15 mouse cellular contexts compared by ENCODE assay signal in the genomic region with DNA sequence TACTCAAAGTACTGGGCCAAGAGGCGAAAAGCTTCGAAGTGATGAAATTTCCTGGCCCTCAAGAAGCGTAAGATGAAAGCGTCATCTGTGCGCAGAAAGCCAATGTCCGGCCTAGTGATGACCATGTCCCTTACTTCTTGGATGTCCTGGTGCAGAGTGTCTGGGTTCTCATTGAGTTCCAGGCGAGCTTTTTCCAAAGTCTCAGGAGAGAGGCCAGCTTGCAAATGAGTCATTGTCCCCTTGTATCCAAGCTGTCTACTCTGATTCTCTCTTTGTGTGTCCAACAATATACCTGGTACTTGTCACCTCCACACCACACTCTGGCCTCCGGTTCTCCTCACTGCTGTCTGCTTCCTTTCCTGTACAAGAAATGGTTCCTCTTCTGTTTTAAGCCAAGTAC. TPM values are rescaled to one million over a fixed set of nuclear protein-coding genes. Genes with fewer than 3 reads are reported as not detected.
DNase-seq lines count a peak whose midpoint lies in the region; ATAC-seq and TF ChIP-seq lines count a peak whose summit lies in the region.
"Had no signal": no experiment of that assay in that cellular context is flagged by ENCODE, and none has a peak within 500 bp of the region (broad histone marks: within the 10 kb centered on the region; RNA-seq: fewer than 3 reads in every experiment).

No protein-coding gene starts in this region.

- DNase-seq in hindbrain, embryonic 11.5 days (ENCODE audit: low spot score): no peak
- peak; percentile 2 for DNase-seq in brain, embryonic 14.5 days (ENCODE audit: low read depth)
- DNase-seq in frontal cortex, postnatal 25 days (ENCODE audit: low spot score in 2 of 2): peak; percentile 31 to 35
- peak; percentile 13 for DNase-seq in midbrain, embryonic 14.5 days
- no peak for DNase-seq in kidney, postnatal 10 days
- no peak for DNase-seq in gastrocnemius, adult 18-20 months (ENCODE audit: low spot score)
- DNase-seq in lung, adult 18-20 months: no peak
- DNase-seq: cerebellum, adult 9-11 months; lung, postnatal 10 days had no signal

- H3K4me2 ChIP-seq in hindbrain, embryonic 13.5 days: peak overlapping the region; percentile 49
- H3K4me2 ChIP-seq in hindbrain, embryonic 11.5 days (replicated peaks; ENCODE audit: low read depth, low read length): no peak overlapping the region
- H3K4me2 ChIP-seq in midbrain, embryonic 14.5 days (ENCODE audit: low read length): peak overlapping the region; percentile 54
- H3K4me2 ChIP-seq: embryonic facial prominence, embryonic 15.5 days; heart, embryonic 13.5 days; kidney, embryonic 15.5 days had no signal

- H3K27ac ChIP-seq in hindbrain, embryonic 13.5 days: no peak overlapping the region
- H3K27ac ChIP-seq in hindbrain, embryonic 11.5 days (ENCODE audit: low read depth, low read length): no peak overlapping the region
- no peak overlapping the region for H3K27ac ChIP-seq in midbrain, embryonic 14.5 days (replicated peaks; ENCODE audit: low read depth, low read length)
- H3K27ac ChIP-seq: embryonic facial prominence, embryonic 15.5 days; heart, embryonic 13.5 days; kidney, embryonic 15.5 days had no signal

- no peak for ATAC-seq in hindbrain, embryonic 13.5 days (ENCODE audit: low FRiP score)
- no peak for ATAC-seq in hindbrain, embryonic 11.5 days (ENCODE audit: low FRiP score)
- no peak for ATAC-seq in midbrain, embryonic 14.5 days (ENCODE audit: low FRiP score, low TSS enrichment)

- H3K36me3 ChIP-seq in hindbrain, embryonic 13.5 days: no peaks in the 10 kb centered on the region
- no peaks in the 10 kb centered on the region for H3K36me3 ChIP-seq in hindbrain, embryonic 11.5 days (ENCODE audit: control insufficient read depth, insufficient read depth, low read length)
- no peaks in the 10 kb centered on the region for H3K36me3 ChIP-seq in midbrain, embryonic 14.5 days (ENCODE audit: control insufficient read depth, insufficient read depth, low read length)
- H3K36me3 ChIP-seq: embryonic facial prominence, embryonic 15.5 days; heart, embryonic 13.5 days; kidney, embryonic 15.5 days had no signal

- WGBS in hindbrain, embryonic 13.5 days: 83% methylated on average over 8 of the region's 8 CpGs
- WGBS in hindbrain, embryonic 11.5 days: 85% methylated on average over 8 of the region's 8 CpGs
- 82% methylated on average over 8 of the region's 8 CpGs for WGBS in midbrain, embryonic 14.5 days

- TF ChIP-seq CTCF in brain, embryonic 14.5 days (IDR thresholded peaks at IDR 0.05; ENCODE audit: borderline replicate concordance, extremely low read depth, insufficient read depth, insufficient read length): no peak

- no peaks in the 10 kb centered on the region for H3K9me3 ChIP-seq in hindbrain, embryonic 13.5 days
- H3K9me3 ChIP-seq in hindbrain, embryonic 11.5 days (ENCODE audit: control insufficient read depth, low read length): no peaks in the 10 kb centered on the region
- H3K9me3 ChIP-seq in midbrain, embryonic 14.5 days (ENCODE audit: control insufficient read depth, low read length): no peaks in the 10 kb centered on the region
- H3K9me3 ChIP-seq: embryonic facial prominence, embryonic 15.5 days; heart, embryonic 13.5 days; kidney, embryonic 15.5 days had no signal

- peak overlapping the region; percentile 29; the same call in 1 of the 2 replicates for H3K9ac ChIP-seq in hindbrain, embryonic 13.5 days
- H3K9ac ChIP-seq in hindbrain, embryonic 11.5 days (ENCODE audit: low read depth, low read length): no peak overlapping the region
- H3K9ac ChIP-seq in midbrain, embryonic 14.5 days (replicated peaks; ENCODE audit: low read length): no peak overlapping the region; the same call in 1 of the 2 replicates
- H3K9ac ChIP-seq: embryonic facial prominence, embryonic 15.5 days; heart, embryonic 13.5 days; kidney, embryonic 15.5 days had no signal

- no peak for TF ChIP-seq POLR2A in brain, embryonic 14.5 days (IDR thresholded peaks at IDR 0.05; ENCODE audit: borderline replicate concordance, extremely low read depth, insufficient read depth, insufficient read length, poor library complexity, severe bottlenecking)

- H3K4me3 ChIP-seq in hindbrain, embryonic 13.5 days: peak overlapping the region; percentile 28
- no peak overlapping the region for H3K4me3 ChIP-seq in hindbrain, embryonic 11.5 days (ENCODE audit: low read depth, low read length)
- peak overlapping the region; percentile 29 for H3K4me3 ChIP-seq in midbrain, embryonic 14.5 days (replicated peaks; ENCODE audit: low read depth, low read length)
- H3K4me3 ChIP-seq: embryonic facial prominence, embryonic 15.5 days; heart, embryonic 13.5 days; kidney, embryonic 15.5 days had no signal

- peaks cover 13% of the 10 kb centered on the region for H3K4me1 ChIP-seq in hindbrain, embryonic 13.5 days (replicated peaks)
- H3K4me1 ChIP-seq in hindbrain, embryonic 11.5 days (replicated peaks; ENCODE audit: control insufficient read depth, insufficient read depth, low read length): no peaks in the 10 kb centered on the region
- H3K4me1 ChIP-seq in midbrain, embryonic 14.5 days (ENCODE audit: control insufficient read depth, insufficient read depth, low read length): peaks cover 13% of the 10 kb centered on the region; the same call in 1 of the 2 replicates
- H3K4me1 ChIP-seq: embryonic facial prominence, embryonic 15.5 days had no signal

- no peaks in the 10 kb centered on the region for H3K27me3 ChIP-seq in hindbrain, embryonic 13.5 days
- H3K27me3 ChIP-seq in hindbrain, embryonic 11.5 days (ENCODE audit: control insufficient read depth, insufficient read depth, low read length): no peaks in the 10 kb centered on the region
- no peaks in the 10 kb centered on the region for H3K27me3 ChIP-seq in midbrain, embryonic 14.5 days (ENCODE audit: control insufficient read depth, insufficient read depth, low read length)

RNA-seq across cellular contexts. Expression of gene Clvs2, which starts 1.9 kb away (rescaled TPM):
- polyA plus RNA-seq in hindbrain, embryonic 13.5 days (2015; fragmentation: Nextera tagmentation; extraction: Ambion mirVana): 13.4 and 14.7 TPM in 2 replicates
- 3.4 and 4.6 TPM in 2 replicates for polyA plus RNA-seq in hindbrain, embryonic 11.5 days (2014; fragmentation: Nextera tagmentation; extraction: Ambion mirVana)
- 10.5 and 17.1 TPM in 2 replicates for polyA plus RNA-seq in brain, embryonic 14.5 days (2012; rRNA removed)
- 22.8 and 24.4 TPM in 2 replicates for polyA plus RNA-seq in midbrain, embryonic 14.5 days (2014; fragmentation: Nextera tagmentation; extraction: Ambion mirVana)
- total RNA-seq in gastrocnemius, adult 18-20 months (2021): under 1 TPM in 1 of 2 experiments, not detected in 1; 0.05 TPM
- total RNA-seq: liver, adult 2 months had no signal
- polyA plus RNA-seq: heart, embryonic 13.5 days; liver, adult 2 months; spleen, adult 2 months had no signal

Comparison
In these comparisons a context has a peak if more than half of its experiments do, and no peak if none do; other contexts are left out.
1. DNase-seq: peak in brain, embryonic 14.5 days (single experiment), frontal cortex, postnatal 25 days (2 of 2) and midbrain, embryonic 14.5 days (single experiment); none in hindbrain, embryonic 11.5 days (single experiment), kidney, postnatal 10 days (single experiment), gastrocnemius, adult 18-20 months (single experiment) and lung, adult 18-20 months (0 of 2).